Mouse (Mus musculus): ENCODE data around the gene Olfr205. TPM values are rescaled to one million over a fixed set of nuclear protein-coding genes. Genes with fewer than 3 reads are reported as not detected.
"Not testable (repeated sequence)": the region's sequence is repeated elsewhere in the genome, so short reads cannot be mapped to it uniquely, and the experiment has no call there.

Gene Olfr205
- not detected in 2 replicates for polyA plus RNA-seq (2015; fragmentation: Nextera tagmentation; extraction: Ambion mirVana)

- Histone ChIP-seq H3K27ac (replicated peaks) (no peak within 1 kb of the TSS), H3K4me3 (replicated peaks) (no peak within 1 kb of the TSS), H3K4me2 (no peak within 1 kb of the TSS), H3K9me3 (replicated peaks) (0 out of 2 replicates have a peak, but pooled peaks cover 2% of the 10 kb centered on the region), H3K9ac (no peak within 1 kb of the TSS), H3K4me1 (replicated peaks) (no peaks in the 10 kb centered on the region), H3K27me3 (no peaks in the 10 kb centered on the region), H3K36me3 (replicated peaks) (no peaks in the 10 kb centered on the region)
- ATAC-seq (ENCODE audit: insufficient read depth), result no peak
These were observed at the start of gene Olfr205 for GRCm38 (mm10) chr16:59331038-59331437. TSS of gene Olfr205 (minus strand) at chr16:59331138.

DNA sequence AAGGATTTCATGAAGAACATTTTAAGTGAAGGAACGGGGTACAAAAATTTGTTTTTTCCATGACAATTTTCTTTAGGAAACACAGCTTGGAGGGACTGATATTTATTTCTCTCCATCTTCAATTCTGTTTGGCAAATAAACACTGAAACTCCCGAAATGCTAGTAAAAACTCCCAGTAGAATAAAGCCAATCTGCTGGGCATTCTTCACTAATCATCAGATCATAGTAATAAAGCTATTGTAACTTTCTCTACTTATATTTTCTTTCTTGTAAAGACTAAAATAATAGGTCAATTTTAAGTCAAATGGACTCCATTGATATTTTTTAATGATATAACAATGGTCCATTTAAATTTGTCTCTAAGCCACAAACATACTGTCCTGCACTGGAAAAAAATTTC lies 33.0 kb upstream of the Olfr205 start, which contains the start of gene Olfr209:
Olfr209 (minus strand) TSS at position 101 of the 400 bp plus-strand sequence.
- no peak within 1 kb of the TSS for H3K27ac ChIP-seq (replicated peaks)
- H3K4me1 ChIP-seq (replicated peaks), result no peaks in the 10 kb centered on the region
- H3K9me3 ChIP-seq (replicated peaks), result no peaks in the 10 kb centered on the region
- H3K4me2 ChIP-seq, result no peak within 1 kb of the TSS
- H3K9ac ChIP-seq, result no peak within 1 kb of the TSS
- H3K27me3 ChIP-seq, result no peaks in the 10 kb centered on the region
- ATAC-seq (ENCODE audit: insufficient read depth), result no peak
- WGBS (ENCODE audit: insufficient replicate concordance), result 41% methylated on average over 2 of the region's 2 CpGs
- H3K4me3 ChIP-seq (replicated peaks), result no peak within 1 kb of the TSS
- no peaks in the 10 kb centered on the region for H3K36me3 ChIP-seq (replicated peaks)

DNA sequence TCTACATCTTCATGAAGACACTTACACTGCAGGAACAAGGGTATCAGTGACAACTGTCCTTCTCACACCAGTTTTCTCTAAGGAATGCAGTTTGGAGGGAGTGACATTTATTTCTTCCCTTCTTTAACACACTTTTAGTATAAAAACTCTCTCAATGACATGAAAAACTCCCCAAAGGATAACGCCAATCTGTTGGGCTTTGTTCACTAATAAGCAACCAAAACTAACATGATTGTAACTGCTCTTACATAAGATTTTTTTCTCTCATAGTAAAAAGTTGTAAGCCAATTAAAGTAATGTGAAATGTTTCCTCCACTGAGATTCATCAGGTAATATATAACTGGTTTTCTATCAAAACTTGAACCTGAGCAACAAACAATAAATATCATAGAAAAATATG lies 18.2 kb upstream of the Olfr205 start, which contains the start of gene Olfr206:
Olfr206 (minus strand) TSS at position 101 of the 400 bp plus-strand sequence.
- ATAC-seq (ENCODE audit: insufficient read depth), result no peak
- Histone ChIP-seq H3K4me1 (replicated peaks) (no peaks in the 10 kb centered on the region), H3K27me3 (no peaks in the 10 kb centered on the region), H3K4me2 (no peak within 1 kb of the TSS), H3K36me3 (replicated peaks) (no peaks in the 10 kb centered on the region), H3K9me3 (replicated peaks) (no peaks in the 10 kb centered on the region), H3K9ac (no peak within 1 kb of the TSS), H3K4me3 (replicated peaks) (no peak within 1 kb of the TSS), H3K27ac (replicated peaks) (no peak within 1 kb of the TSS)
- 69% methylated on average over 1 of the region's 1 CpGs for WGBS (ENCODE audit: insufficient replicate concordance)

DNA sequence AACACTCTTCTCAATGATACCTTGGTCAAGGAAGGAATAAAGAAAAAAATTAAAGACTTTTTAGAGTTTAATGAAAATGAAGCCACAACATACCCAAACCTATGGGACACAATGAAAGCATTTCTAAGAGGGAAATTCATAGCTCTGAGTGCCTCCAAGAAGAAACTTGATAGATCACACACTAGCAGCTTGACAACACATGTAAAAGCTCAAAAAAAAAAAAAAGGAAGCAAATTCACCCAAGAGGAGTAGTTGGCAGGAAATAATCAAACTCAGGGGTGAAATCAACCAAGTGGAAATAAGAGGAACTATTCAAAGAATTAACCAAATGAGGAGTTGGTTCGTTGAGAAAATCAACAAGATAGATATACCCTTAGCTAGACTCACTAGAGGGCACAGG lies 7.7 kb downstream of the Olfr205 start:
- ATAC-seq (ENCODE audit: insufficient read depth); H3K9me3 ChIP-seq (replicated peaks); H3K4me1 ChIP-seq (replicated peaks); H3K4me2 ChIP-seq; H3K9ac ChIP-seq; H3K27ac ChIP-seq (replicated peaks); H3K4me3 ChIP-seq (replicated peaks); H3K27me3 ChIP-seq; H3K36me3 ChIP-seq (replicated peaks): not testable (repeated sequence)
- 30% methylated on average over 1 of the region's 1 CpGs for WGBS (ENCODE audit: insufficient replicate concordance)

DNA sequence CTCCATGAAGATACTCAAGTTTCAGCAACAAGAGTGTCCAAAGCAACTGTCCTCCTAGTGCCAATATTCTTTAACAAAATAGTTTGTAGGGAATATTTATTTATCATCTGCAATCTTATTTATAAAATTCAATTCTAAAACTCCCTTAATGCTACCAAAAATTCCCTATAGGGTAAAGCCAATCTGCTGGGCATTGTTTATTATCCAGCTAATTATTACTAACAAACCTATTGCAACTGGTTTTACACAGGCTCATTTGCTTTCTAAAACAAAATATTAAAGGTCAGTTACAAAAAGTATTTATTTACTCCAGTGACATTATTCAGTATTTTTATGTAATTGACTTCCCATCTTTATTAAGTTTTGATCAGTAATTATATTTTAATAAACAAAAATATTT lies 12.8 kb downstream of the Olfr205 start, which contains the start of gene Olfr204:
Olfr204 (minus strand) TSS at position 101 of the 400 bp plus-strand sequence.
- no peak within 1 kb of the TSS for H3K4me2 ChIP-seq
- H3K9me3 ChIP-seq (replicated peaks), result no peaks in the 10 kb centered on the region
- H3K4me3 ChIP-seq (replicated peaks), result no peak within 1 kb of the TSS
- no peaks in the 10 kb centered on the region for H3K4me1 ChIP-seq (replicated peaks)
- H3K27me3 ChIP-seq, result no peaks in the 10 kb centered on the region
- no peak within 1 kb of the TSS for H3K27ac ChIP-seq (replicated peaks)
- H3K36me3 ChIP-seq (replicated peaks), result no peaks in the 10 kb centered on the region
- no peak within 1 kb of the TSS for H3K9ac ChIP-seq
- ATAC-seq (ENCODE audit: insufficient read depth), result no peak

DNA sequence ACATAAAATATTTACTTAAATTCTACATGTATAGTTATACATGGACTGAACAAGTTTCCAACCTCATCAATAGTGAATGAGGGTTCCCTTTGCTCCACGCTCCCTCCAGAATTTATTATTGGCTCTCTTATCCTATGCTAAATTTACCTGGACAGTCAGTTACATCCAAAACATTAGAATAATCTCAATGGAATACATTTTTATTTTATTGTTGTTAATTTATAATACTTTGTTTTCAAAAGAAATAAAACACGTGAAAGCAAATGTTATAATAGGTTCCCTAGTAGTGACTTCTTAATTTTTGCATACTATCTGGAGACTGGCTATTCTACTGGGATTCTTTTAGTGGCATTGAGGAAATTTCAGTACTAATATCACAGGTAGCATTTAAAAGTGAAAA lies 32.4 kb downstream of the Olfr205 start, which contains the start of gene Olfr203:
Olfr203 (plus strand) TSS at position 301 of the 400 bp plus-strand sequence.
- H3K27me3 ChIP-seq, result no peaks in the 10 kb centered on the region
- H3K4me3 ChIP-seq (replicated peaks), result no peak within 1 kb of the TSS
- 67% methylated on average over 2 of the region's 2 CpGs for WGBS (ENCODE audit: insufficient replicate concordance)
- no peaks in the 10 kb centered on the region for H3K36me3 ChIP-seq (replicated peaks)
- ATAC-seq (ENCODE audit: insufficient read depth), result no peak
- no peak within 1 kb of the TSS for H3K9ac ChIP-seq
- H3K4me1 ChIP-seq (replicated peaks), result no peaks in the 10 kb centered on the region
- H3K9me3 ChIP-seq (replicated peaks), result no peaks in the 10 kb centered on the region
- no peak within 1 kb of the TSS for H3K4me2 ChIP-seq
- H3K27ac ChIP-seq (replicated peaks), result no peak within 1 kb of the TSS

- H3K9me3 ChIP-seq (replicated peaks); H3K9ac ChIP-seq; H3K4me3 ChIP-seq (replicated peaks); ATAC-seq (ENCODE audit: insufficient read depth); H3K4me1 ChIP-seq (replicated peaks); H3K27me3 ChIP-seq; H3K36me3 ChIP-seq (replicated peaks); H3K27ac ChIP-seq (replicated peaks); H3K4me2 ChIP-seq: not testable (repeated sequence)
- WGBS (ENCODE audit: insufficient replicate concordance), result 41% methylated on average over 9 of the region's 9 CpGs
These were observed 43.4 kb downstream of the Olfr205 start for GRCm38 (mm10) chr16:59287576-59287975.

- H3K4me3 ChIP-seq (replicated peaks), result no peak within 1 kb of the TSS
- WGBS (ENCODE audit: insufficient replicate concordance), result 64% methylated on average over 1 of the region's 1 CpGs
These were observed 44.2 kb downstream of the Olfr205 start, which contains the start of gene Olfr202 for GRCm38 (mm10) chr16:59286693-59287092. TSS of gene Olfr202 (minus strand) at chr16:59286793.

GRCm38 (mm10) chr16:59283476-59283875 lies 47.5 kb downstream of the Olfr205 start:
- no peak overlapping the region for H3K27ac ChIP-seq (replicated peaks)
- no peak for ATAC-seq (ENCODE audit: insufficient read depth)
- 44% methylated on average over 1 of the region's 1 CpGs for WGBS (ENCODE audit: insufficient replicate concordance)
- H3K27me3 ChIP-seq, result no peaks in the 10 kb centered on the region
- H3K9ac ChIP-seq, result no peak overlapping the region
- H3K36me3 ChIP-seq (replicated peaks), result no peaks in the 10 kb centered on the region
- no peak overlapping the region for H3K4me3 ChIP-seq (replicated peaks)
- H3K9me3 ChIP-seq (replicated peaks), result 0 out of 2 replicates have a peak, but pooled peaks cover 3% of the 10 kb centered on the region
- H3K4me1 ChIP-seq (replicated peaks), result no peaks in the 10 kb centered on the region
- H3K4me2 ChIP-seq, result no peak overlapping the region

More at GRCm38 (mm10) chr16:59286693-59287092, 44.2 kb downstream of the Olfr205 start, which contains the start of gene Olfr202:
- no peak within 1 kb of the TSS for H3K9ac ChIP-seq
- H3K27ac ChIP-seq (replicated peaks), result no peak within 1 kb of the TSS
- no peaks in the 10 kb centered on the region for H3K4me1 ChIP-seq (replicated peaks)
- H3K9me3 ChIP-seq (replicated peaks), result no peaks in the 10 kb centered on the region
- no peaks in the 10 kb centered on the region for H3K36me3 ChIP-seq (replicated peaks)
- no peak for ATAC-seq (ENCODE audit: insufficient read depth)
- no peak within 1 kb of the TSS for H3K4me2 ChIP-seq
- H3K27me3 ChIP-seq, result no peaks in the 10 kb centered on the region

GRCm38 (mm10) chr16:59280542-59280941 lies 50.4 kb downstream of the Olfr205 start:
- Histone ChIP-seq H3K4me2 (no peak overlapping the region), H3K9ac (no peak overlapping the region), H3K36me3 (replicated peaks) (no peaks in the 10 kb centered on the region), H3K27ac (replicated peaks) (no peak overlapping the region), H3K9me3 (replicated peaks) (0 out of 2 replicates have a peak, but pooled peaks cover 5% of the 10 kb centered on the region), H3K4me3 (replicated peaks) (no peak overlapping the region), H3K27me3 (no peaks in the 10 kb centered on the region), H3K4me1 (replicated peaks) (no peaks in the 10 kb centered on the region)
- ATAC-seq (ENCODE audit: insufficient read depth), result peak; percentile 93
- 34% methylated on average over 3 of the region's 3 CpGs for WGBS (ENCODE audit: insufficient replicate concordance)

All from liver, embryonic 15.5 days (tissue).